Mouse (Mus musculus): ENCODE results near the gene Coq4.

The Coq4 gene

GRCm38 (mm10) chr2:29792772-29793487 is 5.6 kb downstream of the Coq4 start:
- no peak for DNase-seq (ENCODE audit: low spot score in 2 of 2)

- peak; percentile 98 for DNase-seq (ENCODE audit: low spot score in 2 of 2)
Measured at GRCm38 (mm10) chr2:29802075-29802826, 15.0 kb downstream of the Coq4 start, which contains the start of gene Slc27a4. Gene Slc27a4, plus strand, starts transcription at chr2:29802634.

GRCm38 (mm10) chr2:29802827-29803201 is 15.5 kb downstream of the Coq4 start:
- peak in 1 of 2 experiments; percentile 58 for DNase-seq (ENCODE audit: low spot score in 2 of 2)

GRCm38 (mm10) chr2:29803400-29803831 is 16.1 kb downstream of the Coq4 start:
- no peak for DNase-seq (ENCODE audit: low spot score in 2 of 2)

GRCm38 (mm10) chr2:29815678-29816371 is 28.5 kb downstream of the Coq4 start:
- no peak for DNase-seq (ENCODE audit: low spot score in 2 of 2)

- peak; percentile 91 for DNase-seq (ENCODE audit: low spot score in 2 of 2)
Measured at GRCm38 (mm10) chr2:29817426-29818232, 30.3 kb downstream of the Coq4 start.

- no peak for DNase-seq (ENCODE audit: low spot score in 2 of 2)
Measured at GRCm38 (mm10) chr2:29819363-29819762, 32.1 kb downstream of the Coq4 start.

GRCm38 (mm10) chr2:29820025-29820817 is 32.9 kb downstream of the Coq4 start, which contains the start of gene Urm1:
Gene Urm1, plus strand, starts transcription at chr2:29820075.
- DNase-seq (ENCODE audit: low spot score in 2 of 2) = peak; percentile 77 to 82

GRCm38 (mm10) chr2:29826318-29826925 is 39.1 kb downstream of the Coq4 start:
- no peak for DNase-seq (ENCODE audit: low spot score in 2 of 2)

GRCm38 (mm10) chr2:29826926-29827708 is 39.8 kb downstream of the Coq4 start:
- peak; percentile 97 to 98 for DNase-seq (ENCODE audit: low spot score in 2 of 2)

- DNase-seq (ENCODE audit: low spot score in 2 of 2) = no peak
Measured at GRCm38 (mm10) chr2:29827709-29828024, 40.4 kb downstream of the Coq4 start.

GRCm38 (mm10) chr2:29831106-29831505 is 43.8 kb downstream of the Coq4 start:
- DNase-seq (ENCODE audit: low spot score in 2 of 2) = peak; percentile 55 to 72

- no peak for DNase-seq (ENCODE audit: low spot score in 2 of 2)
Measured at GRCm38 (mm10) chr2:29833796-29834195, 46.5 kb downstream of the Coq4 start.

- DNase-seq (ENCODE audit: low spot score in 2 of 2) = no peak
Measured at GRCm38 (mm10) chr2:29835391-29835899, 48.2 kb downstream of the Coq4 start.

- DNase-seq (ENCODE audit: low spot score in 2 of 2) = no peak
Measured at GRCm38 (mm10) chr2:29839460-29839859, 52.2 kb downstream of the Coq4 start.

GRCm38 (mm10) chr2:29843231-29844105 is 56.2 kb downstream of the Coq4 start:
- DNase-seq (ENCODE audit: low spot score in 2 of 2) = peak in 1 of 2 experiments; percentile 39

- DNase-seq (ENCODE audit: low spot score in 2 of 2) = no peak
Measured at GRCm38 (mm10) chr2:29844115-29844514, 56.8 kb downstream of the Coq4 start.

GRCm38 (mm10) chr2:29844661-29845060 is 57.4 kb downstream of the Coq4 start:
- no peak for DNase-seq (ENCODE audit: low spot score in 2 of 2)

Measured in right cerebral cortex, postnatal 10 days (tissue).